Mouse (Mus musculus) small intestine, adult 2 months (tissue): ENCODE measurements at regions not wholly inside any gene's neighbourhood (a gene's known extent, or its start where the extent isn't known, plus 50 kb on each side); places are given as distances from the start of the nearest gene placed in this dataset.

Experiments
- H3K27ac ChIP-seq: fragments of 200-500 bp; 2 replicates; pipeline ENCODE4 v1.5.1; 2012; ENCODE audit warnings: low read depth, low read length, control low read depth, inconsistent platforms; ENCODE audit not compliant: insufficient read depth
- H3K27me3 ChIP-seq: fragments of 200-500 bp; 2 replicates; pipeline ENCODE4 v1.6.1; 2012; ENCODE audit warnings: mild to moderate bottlenecking, moderate library complexity, low read length, inconsistent platforms; ENCODE audit not compliant: control insufficient read depth, insufficient read depth
- H3K36me3 ChIP-seq: fragments of 200-500 bp; 2 replicates; pipeline ENCODE4 v1.6.1; 2012; ENCODE audit warnings: mild to moderate bottlenecking, low read length, control low read depth, inconsistent platforms; ENCODE audit not compliant: control insufficient read depth, insufficient read depth
- H3K4me1 ChIP-seq: fragments of 200-500 bp; 2 replicates; pipeline ENCODE4 v1.6.1; 2012; ENCODE audit warnings: low read length, inconsistent platforms, mixed read lengths; ENCODE audit not compliant: control insufficient read depth, insufficient read depth, insufficient read length
- H3K4me3 ChIP-seq: fragments of 200-500 bp; 2 replicates; pipeline ENCODE4 v1.5.1; 2012; ENCODE audit warnings: low read depth, mild to moderate bottlenecking, control low read depth, inconsistent platforms, low read length, moderate library complexity
- CTCF ChIP-seq: fragments of 200-500 bp; IDR thresholded peaks from 2 replicates; pipeline ENCODE4 v1.5.1; 2012; ENCODE audit warnings: low read depth, mild to moderate bottlenecking, control low read depth, inconsistent platforms, low read length, moderate library complexity, mixed read lengths; ENCODE audit not compliant: insufficient replicate concordance, insufficient read length; ENCODE audit errors: extremely low read depth
- POLR2A ChIP-seq: fragments of 200-500 bp; IDR thresholded peaks from 2 replicates; pipeline ENCODE4 v1.6.1; 2012; ENCODE audit warnings: low read depth, mild to moderate bottlenecking, control low read depth, inconsistent platforms, low read length, moderate library complexity
- WGBS: fragments of 180-500 bp; shearing (Covaris S2); methylation state at CpG from one replicate; pipeline ENCODE4 v1.1.7; 2018; 5-methylcytosine and 5-hydroxymethylcytosine counted together

- WGBS, result 86% methylated on average over 7 of the region's 7 CpGs
- Histone ChIP-seq H3K36me3 (no peaks in the 10 kb centered on the region), H3K27ac (no peak overlapping the region), H3K4me3 (no peak overlapping the region), H3K27me3 (no peaks in the 10 kb centered on the region), H3K4me1 (no peaks in the 10 kb centered on the region)
- TF ChIP-seq CTCF (no peak), POLR2A (no peak)
Measured at GRCm38 (mm10) chr1:184384088-184384823, 348.2 kb downstream of the Hlx start.

GRCm38 (mm10) chr1:184378665-184379064 lies 344.6 kb upstream of the 1700056E22Rik start:
- 61% methylated on average over 1 of the region's 1 CpGs for whole genome bisulfite sequencing
- TF ChIP-seq CTCF (no peak), POLR2A (no peak)
- no peaks in the 10 kb centered on the region for H3K4me1 ChIP-seq
- H3K27ac ChIP-seq, result no peak overlapping the region
- H3K36me3 ChIP-seq, result no peaks in the 10 kb centered on the region
- no peaks in the 10 kb centered on the region for H3K27me3 ChIP-seq
- H3K4me3 ChIP-seq, result no peak overlapping the region

- H3K27me3 ChIP-seq, result 0 out of 2 replicates have a peak, but pooled peaks cover 2% of the 10 kb centered on the region
- TF ChIP-seq POLR2A (no peak), CTCF (no peak)
- no peak overlapping the region for H3K4me3 ChIP-seq
- no peaks in the 10 kb centered on the region for H3K4me1 ChIP-seq
- H3K36me3 ChIP-seq, result no peaks in the 10 kb centered on the region
- H3K27ac ChIP-seq, result no peak overlapping the region
Measured at GRCm38 (mm10) chr1:184365026-184365425, 330.9 kb upstream of the 1700056E22Rik start.

GRCm38 (mm10) chr1:184358226-184358568 lies 324.1 kb upstream of the 1700056E22Rik start:
- Histone ChIP-seq H3K4me1 (peaks cover 2% of the 10 kb centered on the region; the same call in 1 of the 2 replicates), H3K27me3 (peaks cover 3% of the 10 kb centered on the region; the same call in 1 of the 2 replicates), H3K27ac (no peak overlapping the region; the same call in 1 of the 2 replicates), H3K4me3 (no peak overlapping the region), H3K36me3 (no peaks in the 10 kb centered on the region)
- TF ChIP-seq POLR2A (no peak), CTCF (no peak)
- 53% methylated on average over 6 of the region's 6 CpGs for WGBS

GRCm38 (mm10) chr1:184357474-184358225 lies 323.5 kb upstream of the 1700056E22Rik start:
- TF ChIP-seq POLR2A (no peak), CTCF (no peak)
- Histone ChIP-seq H3K4me3 (no peak overlapping the region), H3K27me3 (peaks cover 3% of the 10 kb centered on the region; the same call in 1 of the 2 replicates), H3K4me1 (peaks cover 2% of the 10 kb centered on the region; the same call in 1 of the 2 replicates), H3K36me3 (no peaks in the 10 kb centered on the region), H3K27ac (no peak overlapping the region)
- 16% methylated on average over 4 of the region's 4 CpGs for WGBS

- Histone ChIP-seq H3K4me1 (peaks cover 2% of the 10 kb centered on the region; the same call in 1 of the 2 replicates), H3K4me3 (no peak overlapping the region), H3K36me3 (no peaks in the 10 kb centered on the region), H3K27me3 (peaks cover 3% of the 10 kb centered on the region; the same call in 1 of the 2 replicates), H3K27ac (no peak overlapping the region)
- 50% methylated on average over 8 of the region's 8 CpGs for WGBS
- TF ChIP-seq POLR2A, result no peak
- no peak for TF ChIP-seq CTCF
Measured at GRCm38 (mm10) chr1:184353832-184354449, 319.8 kb upstream of the 1700056E22Rik start.

- peaks cover under 1% of the 10 kb centered on the region; the same call in 1 of the 2 replicates for H3K27me3 ChIP-seq
- TF ChIP-seq CTCF (no peak), POLR2A (no peak)
- H3K36me3 ChIP-seq, result no peaks in the 10 kb centered on the region
- 36% methylated on average over 5 of the region's 5 CpGs for WGBS
- no peak overlapping the region for H3K4me3 ChIP-seq
- H3K4me1 ChIP-seq, result no peaks in the 10 kb centered on the region
- H3K27ac ChIP-seq, result no peak overlapping the region
Measured at GRCm38 (mm10) chr1:184351760-184352159, 317.7 kb upstream of the 1700056E22Rik start.
